Mouse (Mus musculus) testis, adult 2 months (tissue): ENCODE measurements around the gene Lcmt2.

Experiments
- CTCF ChIP-seq: fragments of 200-500 bp; IDR thresholded peaks from 2 replicates; pipeline ENCODE4 v1.5.1; 2012; ENCODE audit warnings: low read depth, mild to moderate bottlenecking, inconsistent platforms, low read length, moderate library complexity; ENCODE audit not compliant: control insufficient read depth, insufficient read depth, insufficient replicate concordance
- POLR2A ChIP-seq: fragments of 200-500 bp; IDR thresholded peaks from 2 replicates; pipeline ENCODE4 v1.6.1; 2012; ENCODE audit warnings: low read depth, mild to moderate bottlenecking, inconsistent platforms, low read length, moderate library complexity; ENCODE audit not compliant: control insufficient read depth

DNA sequence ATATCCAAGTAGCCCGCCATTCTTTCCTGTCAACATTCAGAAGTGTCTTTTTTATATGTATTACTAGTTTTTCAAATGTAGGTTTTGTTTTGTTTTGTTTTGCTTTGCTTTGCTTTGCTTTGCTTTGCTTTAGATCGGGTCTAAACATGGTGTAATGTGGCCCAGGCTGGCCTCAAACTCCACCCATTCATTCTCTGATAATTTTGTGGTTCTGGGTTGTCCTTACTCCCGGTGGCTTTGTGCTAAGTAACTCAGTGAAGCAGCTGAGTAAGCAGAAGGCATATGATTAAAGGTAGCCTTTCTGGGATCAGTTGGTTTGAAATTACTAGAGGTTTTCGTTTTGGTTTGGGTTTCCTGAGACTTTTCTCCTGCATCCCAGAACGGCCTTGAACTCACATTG is 9.2 kb upstream of the Lcmt2 start:
- TF ChIP-seq POLR2A (no peak), CTCF (no peak)
